Mouse (Mus musculus) urinary bladder, adult 18-20 months (tissue): ENCODE measurements at regions not wholly inside any gene's neighbourhood (a gene's known extent, or its start where the extent isn't known, plus 50 kb on each side); places are given as distances from the start of the nearest gene placed in this dataset.
"Not testable (repeated sequence)": the region's sequence is repeated elsewhere in the genome, so short reads cannot be mapped to it uniquely, and the experiment has no call there.

ENCODE experiments used
- DNase-seq, 2 experiments: peaks; one replicate each; pipeline ENCODE4 v3.0.0; 2022; ENCODE audit warnings: low spot score in 2 of 2, mixed read lengths in 2 of 2

DNA sequence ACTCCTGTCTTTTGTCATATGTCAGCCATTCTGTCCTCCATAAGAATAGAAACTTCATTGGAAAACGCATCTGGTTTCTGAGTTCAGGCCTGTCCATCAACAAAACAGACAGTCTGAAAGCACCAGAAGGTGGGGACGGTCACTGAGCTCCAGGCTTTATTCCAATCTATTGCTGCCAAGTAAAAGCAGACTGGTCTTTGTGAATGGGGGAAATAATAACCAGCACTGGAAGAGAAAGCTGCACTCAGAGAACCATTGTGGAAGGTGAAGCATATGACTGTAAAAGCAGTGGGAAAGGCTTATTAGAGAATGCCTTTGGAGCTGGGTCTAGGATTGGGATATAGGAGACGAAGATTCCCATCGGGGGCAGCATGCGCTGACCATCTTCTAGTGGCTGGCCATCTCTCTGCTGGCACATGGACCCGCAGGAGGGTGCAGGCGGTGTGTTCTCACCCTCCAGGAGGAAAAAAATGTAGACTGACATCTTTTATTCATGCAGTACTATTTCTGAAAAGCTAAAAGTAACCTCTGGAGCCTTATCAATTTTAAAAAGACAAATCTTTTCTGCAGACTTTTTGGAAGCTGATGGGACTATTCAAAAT lies 1638.0 kb downstream of the Car8 start:
- no peak for DNase-seq

- no peak for DNase-seq
Observed at GRCm38 (mm10) chr4:6596321-6596720, 1642.5 kb downstream of the Car8 start.

DNA sequence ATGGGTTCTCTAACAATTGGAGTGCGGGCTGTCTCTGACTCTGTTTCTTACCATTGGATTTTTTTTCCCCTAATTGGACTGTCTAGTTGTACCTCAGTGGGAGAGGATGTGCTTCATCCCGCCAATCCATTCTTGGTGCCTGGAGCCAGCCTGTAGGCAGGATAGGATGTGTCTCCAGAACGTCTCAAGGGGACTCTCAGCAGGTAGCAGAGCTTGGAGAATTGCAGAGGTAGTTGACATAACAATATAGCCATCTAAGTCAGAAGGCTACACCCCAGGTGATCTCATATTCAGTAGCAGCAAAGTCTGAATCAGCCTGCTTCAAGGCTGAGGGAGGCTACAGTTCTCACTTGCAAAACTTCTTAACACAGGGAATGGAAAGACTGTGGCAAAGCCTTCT lies 1646.0 kb downstream of the Car8 start:
- not testable (repeated sequence) for DNase-seq

- no peak for DNase-seq
Observed at GRCm38 (mm10) chr4:6561604-6562357, 1677.1 kb downstream of the Car8 start.

DNA sequence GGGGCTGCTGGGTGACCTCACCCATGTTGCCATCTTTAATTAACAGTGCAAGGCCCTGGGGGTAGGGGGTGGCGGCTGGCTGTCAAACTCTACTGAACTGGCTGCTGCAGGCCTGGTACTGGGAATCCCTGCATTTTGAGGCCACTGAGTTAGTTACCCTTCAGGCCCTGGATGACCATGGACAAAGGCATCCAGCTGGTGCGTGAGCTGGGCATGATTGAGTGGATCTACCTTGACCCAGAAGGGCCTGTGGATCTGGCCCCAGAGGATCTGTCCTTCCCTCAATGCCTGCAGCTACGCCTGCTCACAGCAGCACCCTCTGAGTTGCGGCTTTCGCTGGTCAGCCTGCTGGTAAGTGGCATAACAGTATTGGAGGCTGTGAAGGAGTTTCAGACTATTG lies 1699.2 kb downstream of the Car8 start:
- no peak for DNase-seq

DNA sequence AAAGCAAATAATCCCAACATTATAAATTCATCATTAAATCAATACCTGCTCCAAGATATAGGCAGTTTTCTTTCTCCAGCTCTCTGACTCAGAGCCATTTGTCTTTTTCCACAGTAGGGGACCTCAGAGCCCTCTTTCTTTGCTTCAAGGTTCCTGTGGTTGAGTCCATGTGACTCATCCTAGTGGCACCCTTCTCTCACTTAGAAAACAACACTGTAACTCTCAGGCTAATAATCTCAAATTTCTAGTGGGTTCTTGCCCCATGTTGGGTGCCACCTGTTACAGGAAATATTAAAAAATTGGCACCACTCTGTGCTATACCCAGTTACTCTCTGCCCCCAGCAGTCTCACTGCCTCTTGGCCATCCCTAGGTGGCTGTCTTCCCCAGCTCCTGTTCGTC lies 1706.4 kb downstream of the Car8 start:
- no peak for DNase-seq

DNA sequence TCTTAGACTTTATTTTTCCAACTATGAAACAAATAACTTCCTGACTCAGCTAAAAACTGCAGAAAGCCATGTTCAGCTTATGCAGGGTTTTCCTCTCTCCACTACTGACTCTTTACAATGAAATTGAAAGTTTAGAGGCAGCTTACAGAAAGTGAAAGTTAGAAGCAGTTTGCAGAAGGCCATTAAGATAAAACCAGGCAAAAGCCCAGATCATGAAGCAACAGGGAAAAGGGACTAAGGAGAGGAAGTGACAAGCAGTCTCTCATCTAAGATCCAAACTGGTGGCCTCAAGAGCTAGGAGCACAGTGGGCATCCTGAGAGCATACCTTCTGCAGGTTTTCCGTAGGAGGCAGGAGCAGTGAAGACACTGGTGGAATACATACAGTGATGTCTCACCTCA lies 1721.2 kb downstream of the Car8 start:
- no peak for DNase-seq

- peak; percentile 23 to 42 for DNase-seq
Observed at GRCm38 (mm10) chr4:6514823-6515222, 1721.7 kb upstream of the Impad1 start.

DNA sequence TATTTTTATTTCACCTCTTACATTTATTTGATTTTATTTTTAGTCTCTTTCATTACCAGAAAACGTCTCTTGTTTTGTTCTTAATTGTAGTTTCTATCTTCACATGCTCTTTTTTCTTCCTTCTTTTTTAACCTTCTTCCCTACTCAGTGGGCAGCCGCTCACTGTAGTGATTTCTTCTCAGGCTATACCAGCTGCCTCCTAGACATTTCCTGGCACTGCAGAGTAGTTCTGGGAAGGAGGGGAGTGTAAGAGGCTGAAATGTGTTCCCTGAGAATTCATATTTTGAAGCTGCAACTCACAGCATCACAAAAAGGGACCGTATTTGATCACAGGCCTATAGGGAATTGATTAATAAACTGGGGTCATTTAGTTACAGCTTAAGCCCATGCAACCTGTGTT lies 1720.5 kb upstream of the Impad1 start:
- no peak for DNase-seq

DNA sequence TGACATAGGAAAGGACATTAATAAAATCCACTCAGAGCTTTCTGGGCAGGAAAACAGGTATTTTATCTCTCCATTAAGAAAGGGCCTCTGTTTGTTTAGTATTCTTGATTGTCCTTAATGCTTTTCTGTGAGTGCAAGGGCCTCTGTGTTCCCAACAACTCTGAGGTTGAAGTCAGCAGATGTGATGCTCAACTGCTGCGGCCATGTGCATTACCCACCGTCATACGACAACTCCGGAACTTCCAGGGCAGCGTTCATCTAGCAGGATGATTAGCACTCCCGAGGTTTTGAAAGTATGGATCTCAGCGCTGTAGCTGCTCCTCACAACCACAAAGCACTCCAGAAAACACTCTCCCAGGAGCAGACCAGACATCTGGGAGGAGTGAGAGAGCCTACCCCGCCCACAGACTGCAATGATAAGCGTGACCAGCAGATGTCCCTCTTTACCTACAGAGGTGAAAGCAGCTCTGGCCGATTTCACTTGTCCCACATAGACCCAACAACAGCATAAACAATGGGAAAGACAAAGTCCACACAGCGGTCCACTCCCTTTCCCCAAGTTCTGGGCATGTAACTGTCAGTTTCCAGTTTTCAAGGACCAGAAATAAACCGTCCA lies 1719.7 kb upstream of the Impad1 start:
- DNase-seq, result peak; percentile 62 to 83

DNA sequence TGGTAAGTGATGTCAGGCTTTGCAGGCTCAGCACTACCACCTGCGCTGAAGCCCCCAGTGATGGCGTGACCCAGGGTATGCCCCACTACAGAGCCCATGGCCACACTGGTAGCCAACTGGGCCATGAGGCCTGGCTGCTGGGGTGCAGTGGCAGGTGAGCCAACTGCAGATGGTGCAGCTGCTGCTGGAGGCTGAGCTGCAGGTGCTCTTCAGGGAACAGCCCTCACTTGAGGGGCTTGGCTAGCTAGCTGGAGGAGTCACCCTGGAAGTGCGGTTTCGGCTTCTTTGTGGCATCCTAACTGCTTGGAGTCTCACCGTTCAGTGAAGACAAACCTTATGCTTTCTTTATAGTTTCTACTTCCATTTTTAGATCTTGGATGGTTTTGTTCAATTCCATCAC lies 1714.9 kb upstream of the Impad1 start:
- DNase-seq, result no peak
